Mouse (Mus musculus) midbrain, embryonic 13.5 days (tissue): Measurements from ENCODE around the gene Otop3. TPM values are rescaled to one million over a fixed set of nuclear protein-coding genes. Genes with fewer than 3 reads are reported as not detected.
A peak's percentile ranks its signal among the peaks of the same experiment; 100 is the strongest.
"Not testable (repeated sequence)": the region's sequence is repeated elsewhere in the genome, so short reads cannot be mapped to it uniquely, and the experiment has no call there.

ENCODE experiments used
- ATAC-seq: fragments of 200-750 bp; cut with Nextera tagmentation; 2 replicates; pipeline ENCODE4 v1.8.0; 2017; ENCODE audit warnings: mild to moderate bottlenecking, moderate TSS enrichment, moderate library complexity
- H3K27ac ChIP-seq: fragments of 300-500 bp; sonication (generic); 2 replicates; pipeline ENCODE4 v1.5.1; 2015; ENCODE audit warnings: inconsistent platforms, mild to moderate bottlenecking, moderate library complexity
- H3K27me3 ChIP-seq: fragments of 300-500 bp; sonication (generic); 2 replicates; pipeline ENCODE4 v1.6.1; 2015; ENCODE audit warnings: mild to moderate bottlenecking, inconsistent platforms
- H3K36me3 ChIP-seq: fragments of 300-500 bp; sonication (generic); 2 replicates; pipeline ENCODE4 v1.6.1; 2015; ENCODE audit warnings: mild to moderate bottlenecking, inconsistent platforms
- H3K4me1 ChIP-seq: fragments of 300-500 bp; sonication (generic); replicated peaks from 2 replicates; pipeline ENCODE4 v1.6.1; 2015; ENCODE audit warnings: inconsistent platforms
- H3K4me2 ChIP-seq: fragments of 300-500 bp; sonication (generic); replicated peaks from 2 replicates; pipeline ENCODE4 v1.6.1; 2015; ENCODE audit warnings: moderate library complexity, mild to moderate bottlenecking, inconsistent platforms
- H3K4me3 ChIP-seq: fragments of 300-500 bp; sonication (generic); replicated peaks from 2 replicates; pipeline ENCODE4 v1.5.1; 2015; ENCODE audit warnings: mild to moderate bottlenecking, inconsistent platforms
- H3K9ac ChIP-seq: fragments of 300-500 bp; sonication (generic); replicated peaks from 2 replicates; pipeline ENCODE4 v1.6.1; 2015; ENCODE audit warnings: mild to moderate bottlenecking, inconsistent platforms
- H3K9me3 ChIP-seq: fragments of 300-500 bp; sonication (generic); 2 replicates; pipeline ENCODE4 v1.6.1; 2016; ENCODE audit warnings: mild to moderate bottlenecking, inconsistent platforms
- WGBS: fragments of 180-500 bp; shearing (Covaris S2); methylation state at CpG from one replicate; pipeline ENCODE4 v1.1.7; 2015; 5-methylcytosine and 5-hydroxymethylcytosine counted together
- polyA plus RNA-seq: library from polyadenylated mRNA; unstranded; fragments of >200 nt; fragmentation: Nextera tagmentation; extraction: Ambion mirVana; gene quantifications from 2 replicates; pipeline ENCODE4 v1.2.1, GENCODE M21; 2015

Otop3 gene
- polyA plus RNA-seq, 1 experiment from 2014 or later: 0.30 TPM

DNA sequence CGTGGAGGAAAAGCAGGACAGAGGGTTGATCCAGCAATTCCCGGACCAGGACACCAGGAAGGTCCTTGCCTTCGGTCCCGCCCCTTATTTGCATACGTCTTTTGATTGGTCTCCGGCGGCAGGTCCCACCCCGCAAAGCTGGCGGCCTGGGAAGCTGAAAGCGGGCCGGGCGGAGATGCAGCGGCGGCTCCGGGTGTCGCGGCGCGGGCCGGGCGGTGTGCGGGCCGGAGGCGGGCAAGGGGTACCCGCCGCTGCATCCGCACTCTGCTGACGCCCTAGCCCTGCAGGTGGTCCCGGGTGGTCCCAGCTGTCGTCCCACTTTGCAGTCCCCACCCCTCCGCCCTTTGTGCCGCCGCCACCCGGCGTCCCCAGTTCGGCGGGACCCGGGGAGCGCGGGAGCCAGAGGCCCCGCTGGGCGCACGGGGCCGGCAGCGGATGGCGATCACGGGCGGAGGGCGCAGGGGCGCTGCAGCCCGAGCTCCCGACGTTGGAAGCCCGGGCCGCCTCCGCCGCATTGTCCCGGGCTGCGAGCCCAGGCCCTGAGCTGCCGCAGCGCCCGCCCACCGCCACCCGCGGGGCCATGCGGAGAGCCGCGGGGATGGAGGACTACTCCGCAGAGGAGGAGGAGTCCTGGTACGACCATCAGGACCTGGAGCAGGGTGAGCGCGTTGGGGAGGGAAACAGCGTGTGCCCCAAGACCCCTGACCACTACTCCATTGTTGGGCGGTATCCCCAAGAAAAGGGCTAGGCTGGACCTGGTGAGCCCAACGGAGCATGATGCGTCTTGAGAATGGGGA, 47.4 kb downstream of the Otop3 start, which contains the start of gene Cdr2l:
Gene Cdr2l, plus strand, starts transcription at position 174 of the 797 bp plus-strand sequence.
- Histone ChIP-seq H3K4me2 (peak within 1 kb of the TSS; percentile 82), H3K9ac (peak within 1 kb of the TSS; percentile 97), H3K27me3 (no peaks in the 10 kb centered on the region), H3K4me3 (peak within 1 kb of the TSS; percentile 87), H3K9me3 (no peaks in the 10 kb centered on the region), H3K36me3 (0 out of 2 replicates have a peak, but pooled peaks cover 3% of the 10 kb centered on the region), H3K4me1 (peaks cover 45% of the 10 kb centered on the region), H3K27ac (peak within 1 kb of the TSS; percentile 98)
- ATAC-seq: peak; percentile 89
- WGBS: under 1% methylated on average over 75 of the region's 76 CpGs

DNA sequence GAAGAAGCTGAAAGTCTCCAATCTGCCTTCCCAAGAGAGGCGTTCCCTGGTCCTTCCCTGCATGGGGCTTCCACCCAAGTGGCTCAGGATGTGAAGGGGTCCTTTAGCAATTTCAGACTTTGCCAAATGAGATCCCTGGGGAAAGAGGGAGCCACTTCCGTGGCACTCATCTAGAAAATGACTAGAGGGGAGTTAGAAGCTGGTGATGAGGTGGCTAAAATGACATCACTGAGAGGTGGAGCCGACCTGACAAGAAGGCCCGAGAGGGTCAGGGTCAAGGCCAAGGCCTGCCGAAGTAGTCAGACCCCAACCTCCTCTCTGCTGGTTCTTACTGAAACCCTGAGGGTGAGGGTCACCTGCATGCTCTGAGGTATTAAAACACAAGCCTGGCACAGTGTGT, 48.4 kb downstream of the Otop3 start:
- H3K27ac ChIP-seq: peak overlapping the region; percentile 98
- peak overlapping the region; percentile 87 for H3K4me3 ChIP-seq
- no peak for ATAC-seq
- 0 out of 2 replicates have a peak, but pooled peaks cover 3% of the 10 kb centered on the region for H3K36me3 ChIP-seq
- WGBS: 12% methylated on average over 5 of the region's 5 CpGs
- no peaks in the 10 kb centered on the region for H3K9me3 ChIP-seq
- peak overlapping the region; percentile 82 for H3K4me2 ChIP-seq
- H3K9ac ChIP-seq: peak overlapping the region; percentile 97
- no peaks in the 10 kb centered on the region for H3K27me3 ChIP-seq
- H3K4me1 ChIP-seq: peaks cover 45% of the 10 kb centered on the region

DNA sequence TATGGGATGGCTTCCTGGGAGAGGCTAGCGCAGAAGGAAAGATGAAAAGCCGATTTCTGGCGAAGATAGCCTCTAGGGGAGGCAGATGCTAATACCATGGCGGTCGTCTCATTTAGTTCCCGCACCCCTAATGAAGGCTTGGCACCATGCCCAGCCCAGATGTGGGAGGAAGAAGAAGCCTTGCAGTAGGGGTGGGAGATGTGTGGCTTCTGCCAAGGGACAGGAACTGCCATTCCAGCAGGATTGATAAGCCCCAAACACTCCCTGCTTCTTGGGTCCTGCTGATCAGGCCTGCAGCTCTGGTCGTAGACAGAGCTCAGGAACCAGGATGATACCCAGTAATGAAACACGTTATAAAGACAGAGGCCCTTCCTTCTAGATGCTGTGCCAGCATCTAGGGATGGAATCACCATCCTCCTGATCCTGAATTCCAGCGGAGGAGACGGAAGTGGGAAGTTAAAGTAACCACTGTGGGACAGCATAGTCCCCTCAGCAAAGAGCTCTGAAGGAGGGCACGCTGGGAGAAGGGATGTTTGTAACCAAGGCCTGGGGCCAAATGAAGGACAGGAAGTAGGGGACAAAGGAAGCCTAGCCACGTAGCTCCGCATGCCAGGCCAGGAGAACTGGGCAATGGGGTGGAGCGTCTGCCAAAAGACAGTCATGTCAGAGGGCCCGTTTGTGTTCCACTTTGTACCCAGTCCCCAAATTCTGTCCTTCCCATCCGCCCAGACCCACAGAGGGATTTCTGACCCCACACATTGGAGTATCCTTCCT, 49.4 kb downstream of the Otop3 start:
- WGBS: 38% methylated on average over 16 of the region's 16 CpGs

DNA sequence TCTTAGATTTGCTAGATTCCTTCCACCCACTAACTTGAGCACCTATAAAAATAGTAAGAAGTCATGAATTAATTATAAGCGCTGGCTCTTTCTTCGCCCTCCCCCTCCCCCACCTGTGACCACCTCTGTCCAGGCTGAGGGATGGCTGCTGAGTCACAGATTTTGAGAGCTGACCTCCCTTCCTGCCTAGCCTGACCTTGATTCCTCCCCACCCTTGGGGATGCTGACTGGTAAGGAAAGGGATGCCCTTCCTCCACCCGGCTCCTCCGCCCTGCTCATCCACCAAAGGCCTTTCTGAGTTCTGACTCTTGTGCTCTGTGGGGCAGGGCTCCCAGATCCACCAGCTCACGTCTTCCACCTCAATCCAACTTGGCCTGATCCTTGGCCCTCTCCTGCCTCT, 50.1 kb downstream of the Otop3 start:
- Histone ChIP-seq H3K4me1 (peaks cover 45% of the 10 kb centered on the region), H3K27ac (peak overlapping the region; percentile 74; the same call in 1 of the 2 replicates), H3K4me2 (peak overlapping the region; percentile 82), H3K9me3 (no peaks in the 10 kb centered on the region), H3K4me3 (0 out of 2 replicates have a peak overlapping the region, but pooled peaks have one; percentile 87), H3K27me3 (no peaks in the 10 kb centered on the region), H3K9ac (peak overlapping the region; percentile 97), H3K36me3 (peaks cover 7% of the 10 kb centered on the region)
- no peak for ATAC-seq
- WGBS: 81% methylated on average over 5 of the region's 5 CpGs

More for the DNA sequence above, 49.4 kb downstream of the Otop3 start:
- Histone ChIP-seq H3K27me3 (no peaks in the 10 kb centered on the region), H3K9me3 (no peaks in the 10 kb centered on the region), H3K4me1 (peaks cover 45% of the 10 kb centered on the region), H3K27ac (peak overlapping the region; percentile 74), H3K36me3 (0 out of 2 replicates have a peak, but pooled peaks cover 5% of the 10 kb centered on the region), H3K4me3 (peak overlapping the region; percentile 87), H3K4me2 (peak overlapping the region; percentile 82), H3K9ac (peak overlapping the region; percentile 97)
- peak; percentile 2; the same call in 1 of the 2 replicates for ATAC-seq

DNA sequence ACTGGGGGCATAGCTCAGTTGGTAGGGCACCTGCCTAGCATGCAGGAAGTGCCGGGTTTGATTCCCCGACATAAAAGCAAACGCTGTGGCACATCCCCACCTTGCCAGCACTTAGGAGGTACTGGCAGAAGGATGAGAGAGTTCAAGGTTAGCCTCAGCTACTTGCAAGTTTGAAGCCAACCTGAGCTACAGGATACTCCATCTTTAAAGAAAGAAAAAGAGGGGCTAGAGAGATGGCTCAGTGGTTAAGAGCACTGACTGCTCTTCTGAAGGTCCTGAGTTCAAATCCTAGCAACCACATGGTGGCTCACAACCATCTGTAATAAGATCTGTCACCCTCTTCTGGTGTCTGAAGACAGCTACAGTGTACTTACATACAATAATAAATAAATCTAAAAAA, 52.3 kb downstream of the Otop3 start:
- Histone ChIP-seq H3K4me1 (peaks cover 41% of the 10 kb centered on the region), H3K36me3 (peaks cover 28% of the 10 kb centered on the region)
- H3K9ac ChIP-seq, H3K4me3 ChIP-seq, H3K27ac ChIP-seq, H3K27me3 ChIP-seq, H3K9me3 ChIP-seq, ATAC-seq, H3K4me2 ChIP-seq: not testable (repeated sequence)
- WGBS: 87% methylated on average over 3 of the region's 3 CpGs

DNA sequence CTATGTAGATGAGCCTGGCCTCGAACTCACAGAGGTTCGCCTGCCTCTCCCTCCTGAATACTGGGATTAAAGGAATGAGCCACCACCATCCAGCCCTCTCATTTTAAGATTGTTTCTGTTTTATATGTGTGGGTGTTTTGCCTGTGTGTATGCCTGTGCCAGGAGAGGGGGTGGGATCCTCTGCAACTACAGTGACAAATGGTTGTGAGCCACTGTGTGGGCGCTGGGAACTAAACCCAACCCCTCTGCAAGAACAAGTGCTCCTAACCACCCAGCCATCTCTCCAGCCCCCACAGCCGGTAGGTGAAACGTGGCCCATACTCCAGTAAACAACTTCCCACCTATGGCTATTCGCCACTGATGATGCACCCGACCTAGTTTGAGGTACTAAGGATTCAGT, 56.8 kb downstream of the Otop3 start:
- no peaks in the 10 kb centered on the region for H3K27me3 ChIP-seq
- peaks cover 1% of the 10 kb centered on the region; the same call in 1 of the 2 replicates for H3K4me1 ChIP-seq
- no peak overlapping the region for H3K27ac ChIP-seq
- ATAC-seq: no peak
- no peak overlapping the region for H3K9ac ChIP-seq
- H3K36me3 ChIP-seq: peaks cover 73% of the 10 kb centered on the region
- no peak overlapping the region for H3K4me2 ChIP-seq
- H3K9me3 ChIP-seq: no peaks in the 10 kb centered on the region
- 92% methylated on average over 7 of the region's 7 CpGs for WGBS
- H3K4me3 ChIP-seq: no peak overlapping the region

DNA sequence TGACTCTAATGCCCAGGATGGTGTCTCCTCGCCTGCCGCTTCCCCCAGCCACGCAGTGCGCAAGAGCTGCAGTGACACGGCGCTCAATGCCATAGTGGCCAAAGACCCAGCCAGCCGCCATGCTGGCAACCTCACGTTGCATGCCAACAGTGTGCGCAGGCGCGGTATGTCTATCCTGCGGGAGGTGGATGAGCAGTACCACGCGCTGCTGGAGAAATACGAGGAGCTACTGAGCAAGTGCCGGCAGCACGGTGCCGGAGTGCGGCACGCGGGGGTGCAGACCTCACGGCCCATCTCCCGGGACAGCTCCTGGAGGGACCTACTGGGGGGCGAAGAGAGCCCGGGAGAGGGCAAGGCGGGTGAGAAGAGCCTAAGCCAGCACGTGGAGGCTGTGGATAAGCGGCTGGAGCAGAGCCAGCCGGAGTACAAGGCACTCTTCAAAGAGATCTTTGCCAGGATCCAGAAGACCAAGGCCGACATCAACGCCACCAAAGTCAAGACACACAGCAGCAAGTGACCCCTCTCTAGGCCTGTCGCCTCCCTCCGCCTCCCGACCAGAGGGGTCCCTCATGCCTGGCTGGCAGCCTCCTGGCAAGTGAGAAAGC, 59.3 kb downstream of the Otop3 start:
- Histone ChIP-seq H3K4me1 (no peaks in the 10 kb centered on the region), H3K4me3 (no peak overlapping the region), H3K27me3 (no peaks in the 10 kb centered on the region), H3K9ac (no peak overlapping the region), H3K4me2 (no peak overlapping the region), H3K27ac (no peak overlapping the region), H3K9me3 (no peaks in the 10 kb centered on the region), H3K36me3 (peaks cover 69% of the 10 kb centered on the region)
- 0 out of 2 replicates have a peak, but pooled peaks have one; percentile 17 for ATAC-seq
- 69% methylated on average over 34 of the region's 34 CpGs for WGBS

Other genes with a start within 250 kb of the Otop3 start
- 0.63 and 1.3 TPM in 2 replicates for gene Rab37, start 243.3 kb upstream of the Otop3 start, polyA plus RNA-seq
- gene Cd300lf, start 200.7 kb upstream of the Otop3 start, polyA plus RNA-seq: 0.28 TPM in 1 of 2 replicates, not detected in the other
- gene Slc9a3r1, start 171.4 kb upstream of the Otop3 start, polyA plus RNA-seq: 30.4 and 34.3 TPM in 2 replicates
- 10.3 and 10.7 TPM in 2 replicates for gene Tmem104, start 147.2 kb upstream of the Otop3 start, polyA plus RNA-seq
- gene Nat9, start 146.9 kb upstream of the Otop3 start, polyA plus RNA-seq: 20.9 and 23.7 TPM in 2 replicates
- 0.06 and 0.12 TPM in 2 replicates for gene Grin2c, start 67.5 kb upstream of the Otop3 start, polyA plus RNA-seq
- 19.3 and 24.1 TPM in 2 replicates for gene Fdxr, start 57.7 kb upstream of the Otop3 start, polyA plus RNA-seq
- gene Fads6, start 37.1 kb upstream of the Otop3 start, polyA plus RNA-seq: 0.41 and 0.43 TPM in 2 replicates
- gene Otop2, start 27.6 kb upstream of the Otop3 start, polyA plus RNA-seq: not detected in 2 replicates
- gene Ush1g, start 12.7 kb upstream of the Otop3 start, polyA plus RNA-seq: 0.05 TPM in 1 of 2 replicates, not detected in the other
- 47.4 and 48.0 TPM in 2 replicates for gene Hid1, start 33.0 kb downstream of the Otop3 start, polyA plus RNA-seq
- gene Cdr2l, start 47.2 kb downstream of the Otop3 start, polyA plus RNA-seq: 23.0 and 27.1 TPM in 2 replicates
- gene Mrpl58, start 69.0 kb downstream of the Otop3 start, polyA plus RNA-seq: 226 and 244 TPM in 2 replicates
- 948 and 970 TPM in 2 replicates for gene Atp5h, start 85.2 kb downstream of the Otop3 start, polyA plus RNA-seq
- 14.6 and 25.3 TPM in 2 replicates for gene Kctd2, start 85.4 kb downstream of the Otop3 start, polyA plus RNA-seq
- gene Trim80, start 105.8 kb downstream of the Otop3 start, polyA plus RNA-seq: not detected in 2 replicates
- 0.09 and 0.13 TPM in 2 replicates for gene Slc16a5, start 127.7 kb downstream of the Otop3 start, polyA plus RNA-seq
- 17.4 and 17.8 TPM in 2 replicates for gene Armc7, start 140.9 kb downstream of the Otop3 start, polyA plus RNA-seq
- 90.2 and 96.5 TPM in 2 replicates for gene Nt5c, start 157.1 kb downstream of the Otop3 start, polyA plus RNA-seq
- 1,462 and 1,532 TPM in 2 replicates for gene Jpt1, start 179.7 kb downstream of the Otop3 start, polyA plus RNA-seq
- gene Sumo2, start 201.5 kb downstream of the Otop3 start, polyA plus RNA-seq: 1,358 and 1,460 TPM in 2 replicates
- 130 TPM in 2 replicates for gene Nup85, start 229.7 kb downstream of the Otop3 start, polyA plus RNA-seq